Mouse (Mus musculus): ENCODE measurements around the gene Olfr1047.

DNA sequence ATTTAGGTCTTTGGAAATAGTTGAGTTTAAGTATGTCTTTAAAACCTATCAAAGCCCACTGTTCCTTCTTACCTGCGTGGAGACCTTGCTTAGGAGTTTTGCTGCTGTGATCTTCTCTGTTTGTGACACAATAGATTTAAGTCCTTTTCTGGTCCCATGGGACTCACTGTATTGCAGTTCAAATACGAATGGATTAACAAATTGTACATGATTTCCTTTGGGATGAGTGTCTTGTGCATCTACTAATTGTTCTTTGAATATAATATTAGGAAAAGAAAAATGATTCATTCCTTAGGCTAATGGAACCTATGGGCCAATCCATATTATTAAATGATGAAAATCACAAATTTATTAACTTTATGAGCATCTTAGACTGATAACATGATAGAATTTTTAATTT, 12.0 kb downstream of the Olfr1047 start, which contains the start of gene Olfr1046:
- TF ChIP-seq CTCF (IDR thresholded peaks at IDR 0.05; ENCODE audit: insufficient read depth, low read depth, low read length) (no peak), POLR2A (IDR thresholded peaks at IDR 0.05; ENCODE audit: insufficient read depth, low read depth, low read length) (no peak)

All from olfactory bulb, adult 2 months (tissue).